Comparison of ENCODE assay signal across 13 mouse cellular contexts in genomic region chr9:56890522-56891250, GRCm38 (mm10). TPM values are rescaled to one million over a fixed set of nuclear protein-coding genes. Genes with fewer than 3 reads are reported as not detected.
A peak's percentile ranks its signal among the peaks of the same experiment; 100 is the strongest.
DNase-seq lines count a peak whose midpoint lies in the region; ATAC-seq and TF ChIP-seq lines count a peak whose summit lies in the region.
"Had no signal": no experiment of that assay in that cellular context is flagged by ENCODE, and none has a peak within 500 bp of the region (broad histone marks: within the 10 kb centered on the region; RNA-seq: fewer than 3 reads in every experiment).

No protein-coding gene starts in this region.

- no peak for ATAC-seq in embryonic facial prominence, embryonic 13.5 days (ENCODE audit: insufficient number of reproducible peaks, insufficient read depth, low FRiP score, low TSS enrichment, low read depth)
- no peak for ATAC-seq in heart, embryonic 15.5 days (replicated peaks; ENCODE audit: insufficient number of reproducible peaks, insufficient read depth, low FRiP score, low read depth)
- ATAC-seq in lung, postnatal 0 days = no peak

- no peak overlapping the region for H3K4me3 ChIP-seq in embryonic facial prominence, embryonic 13.5 days
- H3K4me3 ChIP-seq in embryonic facial prominence, embryonic 10.5 days = no peak overlapping the region
- no peak overlapping the region for H3K4me3 ChIP-seq in heart, embryonic 15.5 days
- no peak overlapping the region for H3K4me3 ChIP-seq in heart, adult 2 months
- no peak overlapping the region for H3K4me3 ChIP-seq in lung, postnatal 0 days (ENCODE audit: low read depth, low read length)
- no peak overlapping the region for H3K4me3 ChIP-seq in lung, adult 2 months (replicated peaks; ENCODE audit: extremely low read depth, low read depth, low read length)
- H3K4me3 ChIP-seq in limb, embryonic 10.5 days = no peak overlapping the region
- H3K4me3 ChIP-seq in cerebellum, adult 2 months (replicated peaks; ENCODE audit: insufficient read depth, low read depth, low read length) = no peak overlapping the region

- 68% methylated on average over 11 of the region's 11 CpGs for WGBS in embryonic facial prominence, embryonic 13.5 days
- 72% methylated on average over 11 of the region's 11 CpGs for WGBS in embryonic facial prominence, embryonic 10.5 days
- 67% methylated on average over 11 of the region's 11 CpGs for WGBS in heart, embryonic 15.5 days
- WGBS in heart, adult 2 months = 70% methylated on average over 11 of the region's 11 CpGs
- WGBS in lung, postnatal 0 days = 67% methylated on average over 11 of the region's 11 CpGs
- 62% methylated on average over 11 of the region's 11 CpGs for WGBS in lung, adult 2 months
- 71% methylated on average over 11 of the region's 11 CpGs for WGBS in limb, embryonic 10.5 days
- WGBS in cerebellum, adult 2 months = 74% methylated on average over 11 of the region's 11 CpGs

- TF ChIP-seq CTCF in heart, adult 2 months (IDR thresholded peaks at IDR 0.05) = no peak
- TF ChIP-seq CTCF in lung, postnatal 0 days (IDR thresholded peaks at IDR 0.05) = peak; percentile 18; the same call in 1 of the 2 replicates
- TF ChIP-seq CTCF in lung, adult 2 months (IDR thresholded peaks at IDR 0.05; ENCODE audit: insufficient read depth, low read length) = no peak
- no peak for TF ChIP-seq CTCF in cerebellum, adult 2 months (IDR thresholded peaks at IDR 0.05; ENCODE audit: borderline replicate concordance, insufficient read depth, low read depth, low read length)

- no peak for TF ChIP-seq EP300 in heart, adult 2 months (IDR thresholded peaks at IDR 0.05; ENCODE audit: insufficient read depth, low read depth, low read length)
- no peak for TF ChIP-seq EP300 in lung, postnatal 0 days (IDR thresholded peaks at IDR 0.05)

- H3K36me3 ChIP-seq in embryonic facial prominence, embryonic 13.5 days = peaks cover 56% of the 10 kb centered on the region
- 0 out of 2 replicates have a peak, but pooled peaks cover 3% of the 10 kb centered on the region for H3K36me3 ChIP-seq in embryonic facial prominence, embryonic 10.5 days (replicated peaks)
- H3K36me3 ChIP-seq in heart, embryonic 15.5 days = peaks cover 55% of the 10 kb centered on the region; the same call in 1 of the 2 replicates
- no peaks in the 10 kb centered on the region for H3K36me3 ChIP-seq in heart, adult 2 months (ENCODE audit: control insufficient read depth, insufficient read depth, low read length)
- no peaks in the 10 kb centered on the region for H3K36me3 ChIP-seq in lung, postnatal 0 days (ENCODE audit: insufficient read depth, low read length)
- H3K36me3 ChIP-seq in limb, embryonic 10.5 days = peaks cover 24% of the 10 kb centered on the region; the same call in 1 of the 2 replicates

- H3K27ac ChIP-seq in embryonic facial prominence, embryonic 13.5 days = no peak overlapping the region
- no peak overlapping the region; the same call in 1 of the 2 replicates for H3K27ac ChIP-seq in embryonic facial prominence, embryonic 10.5 days (replicated peaks)
- H3K27ac ChIP-seq in heart, embryonic 15.5 days = peak overlapping the region; percentile 29; the same call in 1 of the 2 replicates
- H3K27ac ChIP-seq in heart, adult 2 months = no peak overlapping the region
- no peak overlapping the region for H3K27ac ChIP-seq in lung, postnatal 0 days (ENCODE audit: low read length)
- H3K27ac ChIP-seq in limb, embryonic 10.5 days = peak overlapping the region; percentile 37; the same call in 1 of the 2 replicates
- no peak overlapping the region for H3K27ac ChIP-seq in cerebellum, adult 2 months (ENCODE audit: insufficient read depth, low read length)
- H3K27ac ChIP-seq: kidney, postnatal 0 days had no signal

- intact Hi-C loops in heart, adult 2 months (cut with DNase I) = loop anchor here (2.0 kb wide), 3 partner anchors 34 to 240 kb away; partner anchors contain the start of genes Man2c1 and Snupn

- H3K9ac ChIP-seq in embryonic facial prominence, embryonic 13.5 days = peak overlapping the region; percentile 37; the same call in 1 of the 2 replicates
- H3K9ac ChIP-seq in heart, embryonic 15.5 days = no peak overlapping the region
- H3K9ac ChIP-seq in heart, adult 2 months (ENCODE audit: low read depth, low read length) = no peak overlapping the region
- H3K9ac ChIP-seq in lung, postnatal 0 days (replicated peaks; ENCODE audit: low read depth) = no peak overlapping the region

- peaks cover 3% of the 10 kb centered on the region; the same call in 1 of the 2 replicates for H3K27me3 ChIP-seq in embryonic facial prominence, embryonic 13.5 days
- H3K27me3 ChIP-seq in embryonic facial prominence, embryonic 10.5 days (replicated peaks; ENCODE audit: low read depth, poor library complexity, severe bottlenecking) = peaks cover 21% of the 10 kb centered on the region
- 0 out of 2 replicates have a peak, but pooled peaks cover 4% of the 10 kb centered on the region for H3K27me3 ChIP-seq in heart, embryonic 15.5 days
- peaks cover 2% of the 10 kb centered on the region for H3K27me3 ChIP-seq in heart, adult 2 months (ENCODE audit: control insufficient read depth, insufficient read depth, low read length)
- no peaks in the 10 kb centered on the region for H3K27me3 ChIP-seq in lung, postnatal 0 days (replicated peaks; ENCODE audit: insufficient read depth, low read length)
- peaks cover 25% of the 10 kb centered on the region for H3K27me3 ChIP-seq in limb, embryonic 10.5 days (ENCODE audit: low read depth, poor library complexity, severe bottlenecking)
- no peaks in the 10 kb centered on the region for H3K27me3 ChIP-seq in cerebellum, adult 2 months (ENCODE audit: control insufficient read depth, insufficient read depth, low read length)

- peaks cover 20% of the 10 kb centered on the region for H3K4me1 ChIP-seq in embryonic facial prominence, embryonic 13.5 days
- H3K4me1 ChIP-seq in embryonic facial prominence, embryonic 10.5 days = peaks cover 22% of the 10 kb centered on the region
- peaks cover 22% of the 10 kb centered on the region for H3K4me1 ChIP-seq in heart, embryonic 15.5 days (replicated peaks)
- 0 out of 2 replicates have a peak, but pooled peaks cover 1% of the 10 kb centered on the region for H3K4me1 ChIP-seq in heart, adult 2 months (ENCODE audit: control insufficient read depth, insufficient read depth, low read length)
- H3K4me1 ChIP-seq in lung, postnatal 0 days (ENCODE audit: insufficient read depth, low read depth, low read length) = no peaks in the 10 kb centered on the region
- H3K4me1 ChIP-seq in lung, adult 2 months (ENCODE audit: control insufficient read depth, insufficient read depth, low read length) = peaks cover 4% of the 10 kb centered on the region
- peaks cover 24% of the 10 kb centered on the region for H3K4me1 ChIP-seq in limb, embryonic 10.5 days
- peaks cover 4% of the 10 kb centered on the region for H3K4me1 ChIP-seq in cerebellum, adult 2 months (ENCODE audit: control insufficient read depth, insufficient read depth, low read length)

- no peaks in the 10 kb centered on the region for H3K79me2 ChIP-seq in heart, adult 2 months (replicated peaks; ENCODE audit: control insufficient read depth, insufficient read depth, low read length)

- no peak overlapping the region for H3K4me2 ChIP-seq in embryonic facial prominence, embryonic 13.5 days
- no peak overlapping the region for H3K4me2 ChIP-seq in heart, embryonic 15.5 days
- H3K4me2 ChIP-seq in lung, postnatal 0 days (replicated peaks; ENCODE audit: low read depth, low read length) = no peak overlapping the region

- no peaks in the 10 kb centered on the region for H3K9me3 ChIP-seq in embryonic facial prominence, embryonic 13.5 days
- H3K9me3 ChIP-seq in embryonic facial prominence, embryonic 10.5 days = no peaks in the 10 kb centered on the region
- no peaks in the 10 kb centered on the region for H3K9me3 ChIP-seq in heart, embryonic 15.5 days (replicated peaks)
- no peaks in the 10 kb centered on the region for H3K9me3 ChIP-seq in lung, postnatal 0 days (ENCODE audit: low read length)
- no peaks in the 10 kb centered on the region for H3K9me3 ChIP-seq in limb, embryonic 10.5 days (replicated peaks)
- H3K9me3 ChIP-seq: megakaryocyte, embryonic 14.5 days had no signal

- TF ChIP-seq POLR2A in heart, adult 2 months (IDR thresholded peaks at IDR 0.05; ENCODE audit: insufficient read depth, low read depth, low read length) = no peak
- no peak for TF ChIP-seq POLR2A in lung, adult 2 months (IDR thresholded peaks at IDR 0.05; ENCODE audit: borderline replicate concordance, extremely low read depth, low read depth, low read length)
- no peak for TF ChIP-seq POLR2A in cerebellum, adult 2 months (IDR thresholded peaks at IDR 0.05; ENCODE audit: borderline replicate concordance, insufficient read depth, low read length)

- DNase-seq in embryonic facial prominence, embryonic 10.5 days (ENCODE audit: low spot score) = no peak
- DNase-seq in heart, adult 2 months = no peak
- no peak for DNase-seq in lung, postnatal 0 days (ENCODE audit: low spot score)
- no peak for DNase-seq in lung, adult 2 months
- no peak for DNase-seq in limb, embryonic 10.5 days (ENCODE audit: low spot score)
- DNase-seq in cerebellum, adult 2 months = no peak

RNA-seq across cellular contexts. Expression of gene Cspg4, which starts 25.9 kb away (rescaled TPM):
- polyA plus RNA-seq in embryonic facial prominence, embryonic 13.5 days (2015; fragmentation: Nextera tagmentation; extraction: Ambion mirVana) = 17.6 and 22.5 TPM in 2 replicates
- polyA plus RNA-seq in embryonic facial prominence, embryonic 10.5 days (2016; fragmentation: Nextera tagmentation; extraction: Ambion mirVana) = 2.2 and 2.5 TPM in 2 replicates
- polyA plus RNA-seq in heart, embryonic 15.5 days (2015; fragmentation: Nextera tagmentation; extraction: Ambion mirVana) = 28.9 and 38.3 TPM in 2 replicates
- 10 to 100 TPM; 12.7 to 13.7 TPM for total RNA-seq in heart, adult 2 months (2021)
- polyA plus RNA-seq in heart, adult 2 months (2012; rRNA removed) = 15.7 and 17.1 TPM in 2 replicates
- 9.1 and 10.4 TPM in 2 replicates for polyA plus RNA-seq in lung, postnatal 0 days (2015; fragmentation: Nextera tagmentation; extraction: Ambion mirVana)
- polyA plus RNA-seq in lung, adult 2 months (2012; rRNA removed) = 19.5 and 21.2 TPM in 2 replicates
- polyA plus RNA-seq in limb, embryonic 10.5 days (2016; fragmentation: Nextera tagmentation; extraction: Ambion mirVana) = 2.1 and 5.0 TPM in 2 replicates
- 7.4 and 8.9 TPM in 2 replicates for polyA plus RNA-seq in cerebellum, adult 2 months (2012; rRNA removed)

RNA-seq across cellular contexts. Expression of gene Odf3l1, which starts 26.2 kb away (rescaled TPM):
- 0.52 and 0.91 TPM in 2 replicates for polyA plus RNA-seq in embryonic facial prominence, embryonic 13.5 days (2015; fragmentation: Nextera tagmentation; extraction: Ambion mirVana)
- not detected in 2 replicates for polyA plus RNA-seq in embryonic facial prominence, embryonic 10.5 days (2016; fragmentation: Nextera tagmentation; extraction: Ambion mirVana)
- polyA plus RNA-seq in heart, embryonic 15.5 days (2015; fragmentation: Nextera tagmentation; extraction: Ambion mirVana) = 0.38 and 0.62 TPM in 2 replicates
- total RNA-seq in heart, adult 2 months (2021) = not detected
- polyA plus RNA-seq in heart, adult 2 months (2012; rRNA removed) = 1.5 and 1.6 TPM in 2 replicates
- polyA plus RNA-seq in lung, postnatal 0 days (2015; fragmentation: Nextera tagmentation; extraction: Ambion mirVana) = 0.30 TPM in 1 of 2 replicates, not detected in the other
- polyA plus RNA-seq in lung, adult 2 months (2012; rRNA removed) = 1.7 and 1.8 TPM in 2 replicates
- 0.35 TPM in 1 of 2 replicates, not detected in the other for polyA plus RNA-seq in limb, embryonic 10.5 days (2016; fragmentation: Nextera tagmentation; extraction: Ambion mirVana)
- 0.21 and 0.33 TPM in 2 replicates for polyA plus RNA-seq in cerebellum, adult 2 months (2012; rRNA removed)
- total RNA-seq: gastrocnemius, postnatal 36 days; heart, postnatal 36 days; left cerebral cortex, postnatal 14 days had no signal

RNA-seq across cellular contexts. Expression of gene Snx33, which starts 37.5 kb away (rescaled TPM):
- polyA plus RNA-seq in embryonic facial prominence, embryonic 13.5 days (2015; fragmentation: Nextera tagmentation; extraction: Ambion mirVana) = 11.5 and 13.1 TPM in 2 replicates
- polyA plus RNA-seq in embryonic facial prominence, embryonic 10.5 days (2016; fragmentation: Nextera tagmentation; extraction: Ambion mirVana) = 10.4 and 11.1 TPM in 2 replicates
- 7.0 and 9.5 TPM in 2 replicates for polyA plus RNA-seq in heart, embryonic 15.5 days (2015; fragmentation: Nextera tagmentation; extraction: Ambion mirVana)
- 10 to 100 TPM in 1 of 2 experiments, 1 to 10 TPM in 1; 6.7 to 10.0 TPM for total RNA-seq in heart, adult 2 months (2021)
- 7.8 and 8.8 TPM in 2 replicates for polyA plus RNA-seq in heart, adult 2 months (2012; rRNA removed)
- polyA plus RNA-seq in lung, postnatal 0 days (2015; fragmentation: Nextera tagmentation; extraction: Ambion mirVana) = 8.7 and 8.9 TPM in 2 replicates
- polyA plus RNA-seq in lung, adult 2 months (2012; rRNA removed) = 22.4 and 23.6 TPM in 2 replicates
- 9.3 and 11.6 TPM in 2 replicates for polyA plus RNA-seq in limb, embryonic 10.5 days (2016; fragmentation: Nextera tagmentation; extraction: Ambion mirVana)
- polyA plus RNA-seq in cerebellum, adult 2 months (2012; rRNA removed) = 8.4 and 10.3 TPM in 2 replicates

RNA-seq across cellular contexts. Expression of gene Imp3, which starts 46.6 kb away (rescaled TPM):
- 88.1 and 93.9 TPM in 2 replicates for polyA plus RNA-seq in embryonic facial prominence, embryonic 13.5 days (2015; fragmentation: Nextera tagmentation; extraction: Ambion mirVana)
- polyA plus RNA-seq in embryonic facial prominence, embryonic 10.5 days (2016; fragmentation: Nextera tagmentation; extraction: Ambion mirVana) = 66.3 and 69.3 TPM in 2 replicates
- 61.4 and 63.4 TPM in 2 replicates for polyA plus RNA-seq in heart, embryonic 15.5 days (2015; fragmentation: Nextera tagmentation; extraction: Ambion mirVana)
- 10 to 100 TPM; 54.0 to 63.3 TPM for total RNA-seq in heart, adult 2 months (2021)
- polyA plus RNA-seq in heart, adult 2 months (2012; rRNA removed) = 75.6 and 87.1 TPM in 2 replicates
- polyA plus RNA-seq in lung, postnatal 0 days (2015; fragmentation: Nextera tagmentation; extraction: Ambion mirVana) = 84.7 and 87.7 TPM in 2 replicates
- polyA plus RNA-seq in lung, adult 2 months (2012; rRNA removed) = 195 and 264 TPM in 2 replicates
- 70.5 and 77.9 TPM in 2 replicates for polyA plus RNA-seq in limb, embryonic 10.5 days (2016; fragmentation: Nextera tagmentation; extraction: Ambion mirVana)
- polyA plus RNA-seq in cerebellum, adult 2 months (2012; rRNA removed) = 89.3 and 93.8 TPM in 2 replicates

RNA-seq across cellular contexts. Expression of gene Snupn, which starts 60.0 kb away (rescaled TPM):
- polyA plus RNA-seq in embryonic facial prominence, embryonic 13.5 days (2015; fragmentation: Nextera tagmentation; extraction: Ambion mirVana) = 26.9 and 31.8 TPM in 2 replicates
- polyA plus RNA-seq in embryonic facial prominence, embryonic 10.5 days (2016; fragmentation: Nextera tagmentation; extraction: Ambion mirVana) = 27.1 and 28.1 TPM in 2 replicates
- polyA plus RNA-seq in heart, embryonic 15.5 days (2015; fragmentation: Nextera tagmentation; extraction: Ambion mirVana) = 14.4 and 17.9 TPM in 2 replicates
- total RNA-seq in heart, adult 2 months (2021) = 10 to 100 TPM in 1 of 2 experiments, 1 to 10 TPM in 1; 9.3 to 10.2 TPM
- polyA plus RNA-seq in heart, adult 2 months (2012; rRNA removed) = 5.7 and 9.5 TPM in 2 replicates
- polyA plus RNA-seq in lung, postnatal 0 days (2015; fragmentation: Nextera tagmentation; extraction: Ambion mirVana) = 12.2 and 12.7 TPM in 2 replicates
- polyA plus RNA-seq in lung, adult 2 months (2012; rRNA removed) = 3.8 and 5.0 TPM in 2 replicates
- polyA plus RNA-seq in limb, embryonic 10.5 days (2016; fragmentation: Nextera tagmentation; extraction: Ambion mirVana) = 27.0 and 31.6 TPM in 2 replicates
- polyA plus RNA-seq in cerebellum, adult 2 months (2012; rRNA removed) = 16.3 and 17.6 TPM in 2 replicates

Comparison
In these comparisons a context has a peak if more than half of its experiments do, and no peak if none do; other contexts are left out.
1. H3K27ac ChIP-seq: peak in heart, embryonic 15.5 days (single experiment) and limb, embryonic 10.5 days (single experiment); none in embryonic facial prominence, embryonic 13.5 days (single experiment), embryonic facial prominence, embryonic 10.5 days (single experiment), heart, adult 2 months (single experiment), lung, postnatal 0 days (single experiment) and cerebellum, adult 2 months (single experiment).